Mouse (Mus musculus): ENCODE results near the gene Zfp335. TPM values are rescaled to one million over a fixed set of nuclear protein-coding genes. Genes with fewer than 3 reads are reported as not detected.
A peak's percentile ranks its signal among the peaks of the same experiment; 100 is the strongest.

Gene Zfp335
- total RNA-seq, 2 experiments from 2014 or later = 24.0 to 24.1 TPM

DNA sequence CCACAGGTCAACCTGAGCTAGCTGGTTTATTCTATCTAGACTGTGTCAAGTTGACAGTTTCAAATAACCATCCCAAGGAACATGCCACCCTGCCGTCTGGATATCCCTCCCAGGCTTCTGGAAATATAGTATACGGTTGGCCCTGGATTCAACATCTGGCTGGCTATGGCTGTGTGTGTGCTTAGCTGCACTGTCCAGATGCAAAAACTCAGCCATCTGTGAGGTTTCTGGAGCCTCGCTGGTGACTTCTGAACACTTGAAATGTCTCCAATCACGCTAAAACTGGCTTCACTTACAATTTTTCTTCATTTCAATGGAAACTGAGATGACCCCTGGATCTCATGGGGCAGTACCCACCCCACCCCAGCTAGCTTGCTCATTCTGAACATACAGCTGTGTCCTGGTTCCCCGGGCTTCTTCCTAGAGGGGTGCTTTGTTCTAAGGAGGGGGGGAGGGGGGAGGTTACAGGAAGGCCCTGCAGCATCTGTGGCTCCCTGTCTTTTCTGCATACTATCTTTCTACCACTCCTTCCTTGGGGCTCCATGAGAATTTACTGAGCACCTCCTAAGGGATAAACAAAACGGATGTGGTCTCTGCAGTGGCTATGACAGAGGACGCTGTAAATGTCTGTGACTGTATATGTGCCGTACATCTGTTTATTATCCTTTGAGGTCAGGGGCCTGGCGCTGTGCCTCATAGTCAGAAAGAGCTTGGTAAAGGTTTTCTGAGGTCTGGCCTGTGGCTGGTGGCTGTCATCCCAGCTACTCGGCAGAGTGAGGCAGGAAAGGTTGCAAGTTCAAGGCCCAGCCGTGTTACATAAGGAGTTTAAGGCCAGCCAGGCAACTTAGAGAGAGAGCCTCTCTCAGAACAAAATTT is 19.4 kb upstream of the Zfp335 start:
- no peak for DNase-seq (ENCODE audit: low spot score in 2 of 2)

DNA sequence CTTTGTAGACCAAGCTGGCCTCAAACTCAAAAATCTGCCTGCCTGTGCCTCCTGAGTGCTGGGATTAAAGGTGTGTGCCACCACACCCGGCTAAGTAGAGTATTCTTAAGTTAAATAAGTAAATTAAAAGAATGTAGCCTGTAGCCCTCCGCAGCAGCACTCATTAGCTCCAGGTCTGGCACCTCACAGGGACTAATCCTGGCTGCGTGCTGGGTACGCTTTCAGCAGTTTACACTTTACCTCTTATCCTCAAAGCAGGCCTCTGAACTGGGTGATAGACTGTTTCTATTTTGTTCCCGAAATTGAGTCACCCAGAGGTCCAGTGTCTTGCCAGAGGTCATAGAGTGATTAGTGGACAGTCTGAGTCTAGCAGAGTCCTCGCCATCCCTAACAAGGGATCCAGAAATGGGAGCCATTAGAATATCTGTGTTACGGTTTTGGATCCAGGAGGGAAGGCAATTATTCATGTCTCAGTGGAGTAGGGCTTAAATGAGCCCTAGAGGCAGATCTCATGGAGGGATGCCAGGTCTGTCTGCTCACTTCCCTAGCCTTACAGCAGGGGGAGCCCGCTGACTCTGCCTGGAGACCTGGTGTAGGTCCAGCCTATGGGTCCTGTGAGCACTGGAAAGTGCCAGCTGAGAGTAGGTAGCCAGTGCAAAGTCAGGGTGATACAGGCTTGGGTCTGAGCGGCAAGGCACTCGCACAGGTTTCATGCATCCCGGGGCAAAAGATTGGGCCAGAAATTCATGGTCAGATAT is 12.7 kb upstream of the Zfp335 start:
- peak; percentile 93 to 94 for DNase-seq (ENCODE audit: low spot score in 2 of 2)

DNA sequence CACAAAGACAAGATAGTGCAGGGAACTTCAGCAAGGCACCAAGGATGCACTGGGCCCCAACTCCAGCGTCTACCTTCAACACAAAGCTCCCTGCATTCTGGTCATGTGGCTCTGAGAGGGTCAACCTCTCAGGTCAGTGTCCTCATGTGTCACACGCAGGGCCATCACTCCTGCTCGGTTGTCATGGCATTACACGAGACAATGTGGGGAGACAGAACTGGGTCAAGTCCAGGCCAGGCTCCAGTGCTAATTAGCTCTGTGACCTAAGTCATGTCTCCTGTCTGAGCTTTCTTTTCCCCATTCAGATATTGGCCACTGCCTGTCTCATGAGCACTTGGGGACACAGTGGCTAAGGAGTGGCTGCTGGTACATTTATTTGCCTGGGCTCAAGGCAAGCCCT is 11.7 kb upstream of the Zfp335 start:
- no peak for DNase-seq (ENCODE audit: low spot score in 2 of 2)

DNA sequence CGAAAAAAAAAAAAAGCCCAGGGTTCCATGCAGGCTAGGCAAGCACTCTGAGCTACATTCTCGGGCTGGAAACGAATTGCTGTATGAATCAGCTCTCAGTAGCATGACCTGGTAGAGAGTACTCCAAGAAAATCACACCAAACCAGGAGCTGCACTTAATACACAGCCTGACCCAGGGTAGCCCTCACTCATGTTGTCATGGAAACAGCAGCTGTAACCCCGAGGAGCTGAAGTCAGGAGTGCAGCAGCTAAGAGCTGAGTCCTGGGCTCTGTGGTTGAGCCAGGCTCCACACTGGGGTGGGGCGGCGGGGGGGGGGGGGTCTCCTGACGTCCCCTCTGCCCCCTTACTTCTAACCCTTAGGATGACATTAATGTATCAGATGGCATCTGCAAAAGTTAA is 10.4 kb upstream of the Zfp335 start:
- DNase-seq (ENCODE audit: low spot score in 2 of 2) = no peak

DNA sequence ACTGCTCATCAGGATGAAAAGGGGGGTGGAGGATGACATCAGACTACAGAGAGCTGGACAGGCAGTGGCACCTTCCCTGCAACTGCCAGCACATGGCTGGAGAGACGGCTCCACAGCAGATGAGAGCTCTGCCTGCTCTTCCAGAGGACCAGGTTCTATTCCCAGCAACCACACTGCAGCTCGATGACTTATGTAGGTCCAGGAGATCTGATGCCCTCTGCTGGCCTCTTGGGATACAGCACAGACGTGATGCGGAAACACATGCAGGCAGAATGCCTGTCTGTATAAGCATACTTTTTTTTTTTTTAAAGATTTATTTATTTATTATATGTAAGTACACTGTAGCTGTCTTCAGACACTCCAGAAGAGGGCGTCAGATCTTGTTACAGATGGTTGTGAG is 6.8 kb upstream of the Zfp335 start:
- no peak for DNase-seq (ENCODE audit: low spot score in 2 of 2)

DNA sequence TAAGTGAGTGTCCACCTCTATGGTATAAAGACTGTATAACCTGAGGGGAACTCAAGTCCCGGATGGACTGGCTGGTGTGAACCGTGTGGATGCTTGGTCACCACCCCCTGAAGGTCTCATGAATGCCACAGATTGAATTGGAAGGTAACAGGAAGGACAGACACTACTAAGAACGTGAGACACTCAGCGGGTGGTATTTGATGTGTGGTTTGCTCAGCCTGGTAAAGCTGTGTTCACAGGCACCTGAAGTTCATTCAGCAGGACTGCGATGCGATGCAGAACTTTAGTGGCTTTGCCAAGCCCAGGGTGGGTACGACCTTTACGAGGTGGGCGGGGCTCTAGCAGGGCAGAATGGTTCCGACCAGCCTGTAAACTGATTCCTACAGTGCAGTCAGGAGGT is 5.8 kb upstream of the Zfp335 start:
- no peak for DNase-seq (ENCODE audit: low spot score in 2 of 2)

DNA sequence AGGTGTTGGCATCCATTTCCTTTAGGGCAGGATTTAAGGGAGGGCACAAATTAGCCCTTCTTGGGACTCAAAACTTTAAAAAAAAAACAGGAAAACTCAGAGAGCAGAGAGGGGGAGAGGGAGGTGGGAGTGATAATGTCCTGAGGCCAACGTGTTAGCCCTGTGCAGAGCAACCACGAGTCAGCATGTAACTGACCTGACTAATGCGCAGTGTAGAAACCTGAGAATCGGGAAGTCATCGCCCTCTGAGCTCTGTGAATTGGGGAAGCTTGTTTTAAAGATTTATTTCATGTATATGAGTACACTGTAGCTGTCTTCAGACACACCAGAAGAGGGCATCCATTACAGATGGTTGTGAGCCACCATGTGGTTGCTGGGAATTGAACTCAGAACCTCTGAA is 5.3 kb upstream of the Zfp335 start:
- no peak for DNase-seq (ENCODE audit: low spot score in 2 of 2)

DNA sequence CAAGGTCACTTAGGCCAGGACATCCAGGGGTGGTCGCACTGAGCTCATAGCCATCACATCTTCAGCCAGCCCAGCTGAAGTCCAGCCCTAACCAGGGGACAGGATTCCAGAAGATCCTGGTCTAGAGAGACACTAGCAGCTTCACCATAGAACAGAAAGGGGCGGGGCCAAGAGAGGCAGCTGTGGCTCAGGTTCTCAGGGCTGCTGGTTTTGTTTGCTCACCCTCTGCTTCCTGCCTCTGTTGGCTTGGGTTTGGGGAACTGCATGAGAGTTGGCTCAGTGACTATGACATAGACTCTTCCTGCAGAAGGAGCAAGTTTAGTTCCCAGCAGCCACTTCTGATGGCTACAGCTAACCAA is 1.9 kb upstream of the Zfp335 start:
- DNase-seq (ENCODE audit: low spot score in 2 of 2) = no peak

DNA sequence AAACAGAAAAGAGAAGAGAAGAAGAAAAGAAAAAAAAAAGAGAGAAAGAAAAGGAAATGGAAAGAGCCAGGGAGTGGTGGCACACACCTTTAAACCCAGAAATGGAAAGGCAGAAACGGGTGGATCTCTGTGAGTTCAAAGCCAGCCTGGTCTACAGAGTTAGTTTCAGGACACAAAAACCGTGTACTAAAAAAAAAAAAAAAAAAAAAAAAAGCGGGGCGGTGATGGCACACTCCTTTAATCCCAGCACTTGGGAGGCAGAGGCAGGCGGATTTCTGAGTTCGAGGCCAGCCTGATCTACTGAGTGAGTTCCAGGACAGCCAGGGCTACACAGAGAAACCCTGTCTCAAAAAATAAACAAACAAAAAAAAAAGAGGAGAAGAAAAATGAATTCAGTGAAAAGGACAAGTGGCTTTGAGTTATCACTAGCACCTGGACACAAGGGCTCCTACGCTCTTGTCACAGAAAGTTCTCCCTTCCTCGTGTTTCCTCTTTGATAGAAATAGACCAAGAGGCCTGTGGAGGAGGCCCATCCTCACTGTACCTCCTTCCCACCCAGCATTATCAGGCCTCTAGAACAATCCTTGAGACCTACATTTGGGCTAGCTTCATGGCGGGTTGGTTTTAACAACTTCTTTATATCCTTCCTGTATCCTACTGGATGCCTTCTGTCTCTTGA is 1.3 kb upstream of the Zfp335 start:
- no peak for DNase-seq (ENCODE audit: low spot score in 2 of 2)

DNA sequence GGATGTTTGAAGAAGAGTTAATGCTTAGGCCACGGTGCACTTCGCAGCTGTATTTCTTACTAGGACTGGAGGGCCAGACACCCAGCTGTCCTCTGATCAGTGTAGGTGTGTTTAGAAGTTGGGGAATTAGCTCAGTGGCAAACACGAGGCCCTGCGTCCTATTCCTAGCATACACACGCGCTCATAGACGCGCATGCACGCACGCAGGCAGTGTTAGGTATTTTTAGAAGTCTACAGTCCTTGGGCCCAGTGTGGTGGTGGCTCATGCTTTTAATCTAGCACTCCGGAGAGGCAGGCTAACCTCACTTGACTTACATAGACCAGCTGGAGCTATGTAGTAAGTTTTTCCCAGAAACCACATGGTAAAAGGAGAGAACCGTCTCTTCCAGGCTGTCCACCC is 594 bp upstream of the Zfp335 start:
- DNase-seq (ENCODE audit: low spot score in 2 of 2) = peak in 1 of 2 experiments; percentile 46

DNA sequence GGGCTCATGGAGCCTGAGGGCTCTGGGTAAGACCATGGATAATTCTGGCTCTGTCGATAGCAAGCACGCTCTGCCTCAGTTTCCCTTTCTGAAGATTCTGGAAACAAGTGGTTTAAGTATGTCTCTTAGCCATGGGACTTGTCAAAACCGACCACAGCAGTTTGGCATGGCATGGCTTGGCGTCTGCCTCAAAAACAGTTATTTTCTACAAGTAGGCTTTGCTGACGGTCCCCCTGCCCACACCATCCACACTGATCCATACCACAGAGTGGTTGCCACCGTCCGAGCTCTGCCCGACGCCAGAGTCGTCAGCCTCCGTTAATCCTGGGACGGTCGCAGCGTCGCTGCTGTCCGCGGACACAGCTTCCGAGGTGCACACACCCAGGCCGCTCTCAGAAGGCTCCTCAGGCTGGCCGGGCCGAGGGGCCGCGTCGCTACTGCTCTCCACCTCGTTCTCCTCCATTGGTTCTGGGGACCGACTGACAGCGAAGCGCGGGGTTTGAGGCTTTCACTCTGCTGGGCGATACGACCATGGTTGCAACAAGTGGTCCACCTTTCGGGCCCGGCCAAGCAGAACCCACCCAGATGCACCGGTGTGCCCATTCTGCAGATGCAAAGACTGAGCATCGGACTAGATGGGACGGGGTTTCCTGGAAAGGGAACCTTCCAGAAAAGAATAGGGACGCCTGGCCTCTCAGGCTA is 1.0 kb downstream of the Zfp335 start:
- DNase-seq (ENCODE audit: low spot score in 2 of 2) = no peak

DNA sequence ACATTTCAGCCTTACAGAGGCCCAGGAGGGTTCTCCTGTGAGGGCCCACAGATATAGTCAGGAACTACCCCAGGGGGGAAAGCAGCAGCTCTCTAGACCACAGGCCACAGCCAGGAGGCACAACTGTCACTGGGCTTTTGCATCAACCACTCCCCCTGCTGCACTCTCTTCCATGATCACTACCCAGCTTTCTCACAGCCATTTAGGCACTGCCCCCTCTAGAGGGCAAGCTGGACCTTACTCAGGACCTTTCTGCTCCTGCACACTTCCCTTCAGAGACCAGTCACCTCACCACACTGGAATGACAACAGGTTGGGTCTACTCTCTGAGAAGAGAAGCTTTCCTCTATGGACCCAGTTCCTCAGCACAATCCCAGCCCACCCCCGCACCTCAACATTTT is 2.0 kb downstream of the Zfp335 start:
- no peak for DNase-seq (ENCODE audit: low spot score in 2 of 2)

DNA sequence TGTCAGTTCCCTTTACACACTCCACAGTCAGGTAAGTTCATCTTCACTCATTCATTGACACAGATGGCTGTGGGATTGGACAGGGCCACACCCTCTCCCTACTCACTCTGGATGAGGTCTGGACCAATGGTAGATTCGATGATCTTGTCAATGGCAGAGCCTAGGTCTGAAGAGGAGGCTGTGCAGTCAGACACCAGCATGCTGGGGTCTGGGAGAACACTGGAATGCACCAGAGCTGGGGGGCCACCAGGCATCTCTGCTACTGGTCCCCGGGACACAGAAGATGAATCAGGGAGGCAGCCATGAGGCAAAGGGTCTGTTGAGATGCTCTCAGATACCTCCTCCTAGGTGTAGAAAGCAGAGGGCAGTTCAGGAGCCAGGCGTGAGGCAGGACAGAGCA is 2.5 kb downstream of the Zfp335 start:
- no peak for DNase-seq (ENCODE audit: low spot score in 2 of 2)

DNA sequence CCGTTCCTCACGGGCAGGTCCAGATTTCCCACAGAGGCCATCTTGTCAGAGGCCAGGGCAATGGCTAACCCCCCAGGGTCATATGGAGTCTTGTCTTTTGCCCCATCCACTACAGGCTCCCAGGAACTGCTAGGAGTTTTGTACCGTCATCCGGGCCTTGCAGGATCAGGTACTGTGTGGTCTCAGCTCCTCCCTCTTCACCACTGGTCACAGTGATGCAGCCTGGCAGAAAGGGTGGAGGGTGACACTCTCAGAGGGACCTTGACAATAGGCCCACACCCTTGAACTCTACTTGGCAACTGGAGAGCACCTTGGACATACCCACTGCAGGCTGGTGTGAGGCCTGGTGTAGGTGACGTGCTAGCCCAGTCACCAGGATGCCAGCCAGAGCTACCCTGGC is 3.5 kb downstream of the Zfp335 start:
- no peak for DNase-seq (ENCODE audit: low spot score in 2 of 2)

DNA sequence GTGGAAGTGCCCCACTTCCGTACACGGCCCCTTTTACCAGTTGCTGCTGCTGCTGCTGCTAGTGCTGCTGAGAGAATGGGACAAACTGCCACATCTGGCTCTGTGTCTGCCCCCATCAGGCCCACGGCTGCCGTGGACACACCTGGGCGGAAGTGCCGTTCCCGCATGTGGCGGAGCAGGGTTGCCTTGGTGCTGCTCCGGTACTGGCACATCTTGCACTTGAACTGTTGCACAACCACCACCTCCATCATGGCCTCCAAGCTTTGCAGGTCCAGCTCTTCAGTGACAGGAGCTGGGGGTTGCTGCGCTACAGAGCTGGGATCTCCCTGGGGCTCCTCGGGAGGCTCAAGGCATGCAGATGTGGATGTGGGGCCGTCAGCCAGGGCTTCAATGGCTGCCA is 4.0 kb downstream of the Zfp335 start:
- DNase-seq (ENCODE audit: low spot score in 2 of 2) = no peak

DNA sequence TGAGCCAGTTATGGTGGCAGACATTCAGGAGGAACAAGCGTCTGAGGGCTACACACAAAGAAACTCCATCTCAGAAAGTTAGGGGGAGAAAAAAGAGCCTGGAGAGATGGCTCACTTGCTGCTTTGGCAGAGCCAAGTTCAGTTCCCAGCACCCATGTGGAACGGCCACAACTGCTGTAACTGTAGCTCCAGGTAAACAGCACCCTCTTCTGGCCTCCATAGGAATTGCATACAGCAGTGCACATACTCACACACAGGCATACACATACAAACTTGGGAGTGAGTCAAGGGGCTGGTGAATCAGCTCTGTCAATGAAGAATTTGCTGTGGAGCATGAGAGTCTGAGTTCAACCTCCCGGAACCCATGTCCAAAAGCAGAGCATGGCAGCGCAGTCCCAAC is 5.5 kb downstream of the Zfp335 start:
- no peak for DNase-seq (ENCODE audit: low spot score in 2 of 2)

DNA sequence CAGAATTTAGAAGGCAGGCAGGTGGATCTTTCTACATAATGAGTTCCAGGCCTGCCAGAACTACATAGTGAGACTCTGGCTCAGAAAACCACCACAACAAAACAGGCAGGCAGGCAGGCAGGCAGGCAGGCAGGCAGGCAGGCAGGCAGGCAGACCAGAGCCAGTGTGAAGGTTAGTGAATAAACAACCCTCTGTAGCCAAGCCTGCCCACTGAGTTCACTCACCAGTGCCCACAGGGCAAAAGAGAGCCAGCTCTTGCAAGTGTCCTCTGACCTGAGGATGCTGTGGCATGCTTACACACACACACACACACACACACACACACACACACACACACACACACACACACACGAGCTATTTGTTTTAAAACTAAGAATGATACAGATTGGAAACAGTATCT is 8.1 kb downstream of the Zfp335 start:
- no peak for DNase-seq (ENCODE audit: low spot score in 2 of 2)

DNA sequence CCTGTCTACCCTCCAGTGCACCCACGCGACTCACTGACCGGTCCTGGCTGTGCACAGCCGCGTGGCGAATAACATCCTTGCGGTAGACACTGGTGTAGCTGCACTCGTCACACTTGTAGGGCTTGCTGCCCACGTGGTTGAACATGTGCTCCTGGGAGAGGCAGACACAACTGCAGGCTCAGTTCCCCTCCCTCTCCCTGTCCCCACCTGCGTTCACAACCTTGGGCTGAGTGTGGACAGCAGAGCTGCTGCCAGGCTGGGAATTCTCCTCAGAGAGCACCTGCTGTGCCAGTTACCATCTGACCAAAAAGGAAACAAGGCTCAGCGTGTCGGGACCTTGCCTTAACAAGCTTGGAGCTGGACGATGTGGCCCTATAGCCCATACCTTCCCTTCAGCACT is 10.2 kb downstream of the Zfp335 start:
- DNase-seq (ENCODE audit: low spot score in 2 of 2) = no peak

DNA sequence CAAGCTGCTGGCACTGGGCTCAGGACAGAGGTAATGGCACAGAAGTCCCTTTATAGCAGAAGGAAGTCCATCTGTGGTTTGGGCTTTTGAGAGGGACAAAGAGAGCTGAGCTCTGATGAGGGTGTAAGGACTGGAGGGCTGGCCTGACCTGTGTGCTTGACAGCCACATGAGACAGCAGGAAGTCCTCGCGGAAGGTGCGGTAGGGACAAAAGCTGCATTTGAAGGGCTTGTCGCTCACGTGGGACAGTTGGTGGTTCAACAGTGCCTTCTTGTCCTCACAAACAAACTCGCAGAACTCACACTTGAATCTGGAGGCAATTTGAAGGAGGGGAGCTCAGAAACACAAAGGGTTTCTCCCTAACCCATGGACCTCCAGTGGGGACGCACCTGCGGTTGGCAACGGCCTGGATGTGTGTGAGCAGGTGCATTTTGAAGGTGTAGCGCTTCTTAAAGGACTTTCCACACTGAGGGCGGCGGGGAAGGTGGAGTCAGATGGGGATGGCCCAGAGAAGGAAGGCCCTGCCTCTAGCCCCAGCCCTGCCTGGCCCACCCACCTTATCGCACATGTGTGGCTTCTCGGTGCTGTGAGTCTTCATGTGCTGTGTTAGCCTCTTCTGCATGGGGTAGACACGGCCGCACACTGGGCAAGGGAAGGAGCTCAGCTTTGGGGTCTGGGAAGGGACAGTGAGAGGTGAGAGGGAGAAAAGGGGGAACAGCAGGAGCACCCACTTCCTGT is 11.7 kb downstream of the Zfp335 start:
- no peak for DNase-seq (ENCODE audit: low spot score in 2 of 2)

DNA sequence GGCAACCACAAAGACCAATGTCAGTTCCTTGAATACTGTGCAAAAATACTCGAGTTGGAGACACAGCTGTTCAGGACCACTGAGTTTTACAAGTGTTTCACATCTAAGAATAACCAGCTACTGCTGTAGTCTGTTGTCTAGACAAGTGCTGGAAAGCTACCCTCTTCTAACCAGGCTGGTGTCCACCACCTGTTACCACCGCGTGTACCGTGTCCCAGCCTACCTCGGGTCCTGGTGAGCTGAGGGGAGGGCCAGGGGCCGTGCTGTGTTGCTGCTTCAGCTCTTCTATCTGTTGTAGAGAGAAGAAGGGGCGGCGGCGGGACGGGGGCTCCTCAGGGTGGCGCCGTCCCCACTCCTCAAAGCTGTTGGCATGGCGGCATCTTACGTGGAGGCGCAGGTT is 12.5 kb downstream of the Zfp335 start:
- no peak for DNase-seq (ENCODE audit: low spot score in 2 of 2)

DNA sequence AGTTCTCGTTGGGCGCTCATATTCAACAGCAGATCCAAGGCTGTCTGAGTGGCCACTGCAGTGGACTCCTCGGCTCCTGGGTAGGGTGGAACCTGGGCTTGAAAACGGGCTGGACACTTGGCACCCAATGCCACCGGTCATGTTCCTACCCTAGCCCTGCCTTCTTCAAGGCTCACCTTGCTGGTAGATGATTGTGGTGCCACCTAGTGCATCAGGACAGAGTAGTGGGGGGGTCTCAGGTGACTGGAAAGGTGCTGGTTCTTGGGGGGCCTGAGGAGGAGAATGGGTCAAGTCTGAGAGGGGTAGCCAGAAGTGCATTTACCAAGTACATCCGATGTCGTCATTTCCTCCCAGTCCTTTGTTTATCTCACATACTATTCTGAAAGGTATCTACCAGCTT is 13.5 kb downstream of the Zfp335 start:
- no peak for DNase-seq (ENCODE audit: low spot score in 2 of 2)

Data from layer of hippocampus, postnatal 10 days (tissue).